Mouse (Mus musculus) cerebellum, adult 2 months (tissue): ENCODE data around the gene Prkcq.

Source experiments
- CTCF ChIP-seq: fragments of 200-500 bp; IDR thresholded peaks from 2 replicates; pipeline ENCODE4 v1.5.1; 2011; ENCODE audit warnings: low read depth, mild to moderate bottlenecking, control low read depth, low read length, moderate library complexity, borderline replicate concordance; ENCODE audit not compliant: insufficient read depth
- POLR2A ChIP-seq: fragments of 200-500 bp; IDR thresholded peaks from 2 replicates; pipeline ENCODE4 v1.6.1; 2011; ENCODE audit warnings: low read length, control low read depth, borderline replicate concordance; ENCODE audit not compliant: insufficient read depth

DNA sequence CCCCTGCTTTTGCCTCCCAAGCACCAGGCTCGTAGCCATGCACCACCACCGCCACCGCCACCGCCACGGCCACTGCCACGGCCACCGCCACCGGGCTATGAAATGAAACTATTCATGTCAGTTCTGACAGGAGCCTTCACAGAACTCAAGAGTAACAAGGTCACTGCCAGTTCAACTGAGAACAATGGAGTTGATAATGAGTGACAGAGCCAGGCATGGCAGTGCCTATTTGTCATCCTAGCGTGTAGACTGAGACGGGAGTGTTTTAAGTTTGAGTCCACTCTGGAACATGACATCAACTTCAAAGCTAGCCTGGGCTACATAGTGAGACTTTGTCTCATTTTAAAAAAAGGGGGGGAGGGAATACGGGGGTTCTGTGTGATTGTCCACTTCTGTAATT lies 30.9 kb downstream of the Prkcq start:
- no peak for TF ChIP-seq CTCF
- no peak for TF ChIP-seq POLR2A
